Mouse (Mus musculus) fat pad, adult 2 months (tissue): Measurements from ENCODE around the gene Hvcn1.
"Not testable (repeated sequence)": the region's sequence is repeated elsewhere in the genome, so short reads cannot be mapped to it uniquely, and the experiment has no call there.

Experiments
- DNase-seq: peaks from one replicate; pipeline ENCODE4 v3.0.0-alpha.2; 2011; ENCODE audit warnings: low read depth, low spot score; ENCODE audit errors: extremely low read depth

Hvcn1 gene

DNA sequence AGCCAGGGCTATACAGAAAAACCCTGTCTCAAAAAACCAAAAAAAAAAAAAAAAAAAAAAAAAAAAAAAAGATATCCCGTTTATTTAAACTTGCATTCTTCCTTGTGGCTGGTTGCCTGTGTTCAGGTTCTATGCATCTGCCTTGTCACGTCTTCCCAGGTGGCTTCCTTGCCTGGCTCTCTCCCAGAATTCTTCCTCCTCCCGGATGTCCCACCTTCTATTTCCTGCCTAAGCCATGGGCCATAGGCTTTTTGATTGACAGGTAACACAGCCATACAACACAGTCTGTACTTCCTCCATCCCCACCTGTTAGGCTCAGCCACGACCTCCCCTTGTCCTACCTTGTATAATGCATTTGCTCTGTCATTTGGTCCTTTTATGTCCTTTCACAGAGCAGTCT lies at the start of gene Hvcn1:
TSS of gene Hvcn1 (plus strand) at position 330 of the 400 bp plus-strand sequence.
- no peak for DNase-seq

DNA sequence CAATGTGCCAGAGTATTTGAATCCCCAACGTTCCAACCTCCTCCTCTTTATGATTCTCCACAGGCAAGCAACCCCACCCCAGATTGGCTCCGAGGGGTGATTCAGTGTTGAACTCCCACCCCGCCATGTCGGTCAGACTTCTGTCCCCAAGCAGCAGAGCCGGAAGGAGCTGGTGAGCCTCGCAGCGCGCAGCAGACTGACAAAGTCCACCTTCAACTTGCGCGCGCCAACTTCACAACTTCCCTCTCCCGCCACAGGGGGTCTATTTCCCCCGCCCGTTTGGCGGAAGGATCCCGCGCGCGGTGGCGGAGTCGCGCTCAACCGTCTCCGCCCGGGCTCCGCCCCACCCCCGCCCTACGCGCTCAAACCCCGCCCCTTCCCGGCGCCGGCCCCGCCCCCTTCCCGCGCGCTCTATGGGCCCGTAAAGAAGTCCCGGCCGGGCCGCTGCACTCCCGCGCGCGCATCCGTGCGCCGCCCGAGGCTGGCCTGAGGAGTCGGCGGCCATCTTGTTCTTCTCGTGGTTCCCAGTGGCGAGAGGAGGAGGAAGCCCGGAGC lies 48.7 kb upstream of the Hvcn1 start, which contains the start of gene Ppp1cc:
TSS of gene Ppp1cc (plus strand) at position 452 of the 555 bp plus-strand sequence.
- no peak for DNase-seq

DNA sequence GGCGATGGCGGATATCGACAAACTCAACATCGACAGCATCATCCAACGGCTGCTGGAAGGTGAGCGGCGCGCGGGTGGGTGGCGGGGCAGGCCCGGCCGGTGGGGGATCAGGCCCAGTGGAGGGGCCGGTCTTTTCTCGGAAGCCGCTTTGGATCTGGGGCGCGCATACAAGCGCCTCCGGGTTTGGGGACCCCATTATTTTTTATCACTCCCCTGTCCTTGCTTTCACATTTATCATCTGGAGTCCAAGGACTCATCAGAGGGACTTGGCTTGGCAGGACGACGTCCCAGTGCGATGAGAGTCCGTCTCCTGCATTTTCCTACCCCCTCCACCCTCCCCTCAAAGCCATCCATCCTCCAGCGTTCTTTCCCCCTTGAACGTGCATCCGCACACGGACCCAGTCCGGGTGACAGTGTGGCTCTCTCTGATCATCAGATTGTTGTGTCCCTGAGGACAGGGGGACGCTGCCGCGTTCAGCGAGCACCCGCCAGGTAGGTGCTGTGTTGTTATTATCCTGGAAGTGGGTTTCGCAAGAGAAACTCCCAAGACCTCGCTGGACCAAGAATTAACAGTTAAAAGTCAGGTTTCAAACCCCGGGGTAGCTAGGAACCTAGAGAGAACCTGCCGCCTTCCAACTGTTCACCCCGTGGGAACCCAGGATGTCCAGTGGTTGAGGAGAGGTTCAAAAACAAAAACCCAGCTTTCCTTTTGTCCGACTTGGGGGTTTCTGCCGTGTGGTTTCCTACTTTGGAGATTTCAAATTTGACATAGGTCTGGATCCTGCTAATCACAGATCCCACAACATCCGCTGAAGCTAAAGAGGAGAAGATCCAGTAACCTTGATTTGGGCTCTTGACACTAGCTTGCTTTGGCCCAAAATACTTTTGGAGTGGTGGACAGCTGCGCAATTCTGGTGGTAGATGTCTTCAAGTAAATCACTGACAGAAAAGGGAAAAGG lies 47.8 kb upstream of the Hvcn1 start:
- DNase-seq, result no peak

DNA sequence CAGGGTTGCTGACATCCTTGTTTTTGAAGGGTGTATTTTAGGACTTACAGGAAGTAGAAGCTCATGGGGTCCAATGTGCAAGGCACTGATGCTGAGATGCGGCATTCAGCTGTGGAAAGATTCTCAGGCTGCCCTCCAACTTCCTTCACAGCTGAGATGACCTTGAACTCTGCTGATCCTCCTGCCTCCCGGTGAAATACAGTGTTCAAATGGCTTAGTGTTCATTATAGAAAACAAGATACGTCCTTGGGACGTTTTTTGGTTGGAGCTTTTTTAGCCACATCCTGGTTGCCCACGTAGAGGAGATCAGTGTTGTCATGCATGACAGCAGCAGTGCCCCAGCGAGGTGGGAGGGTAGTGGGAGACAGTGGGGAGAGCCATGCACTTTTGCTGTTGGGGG lies 43.4 kb upstream of the Hvcn1 start:
- DNase-seq, result no peak

DNA sequence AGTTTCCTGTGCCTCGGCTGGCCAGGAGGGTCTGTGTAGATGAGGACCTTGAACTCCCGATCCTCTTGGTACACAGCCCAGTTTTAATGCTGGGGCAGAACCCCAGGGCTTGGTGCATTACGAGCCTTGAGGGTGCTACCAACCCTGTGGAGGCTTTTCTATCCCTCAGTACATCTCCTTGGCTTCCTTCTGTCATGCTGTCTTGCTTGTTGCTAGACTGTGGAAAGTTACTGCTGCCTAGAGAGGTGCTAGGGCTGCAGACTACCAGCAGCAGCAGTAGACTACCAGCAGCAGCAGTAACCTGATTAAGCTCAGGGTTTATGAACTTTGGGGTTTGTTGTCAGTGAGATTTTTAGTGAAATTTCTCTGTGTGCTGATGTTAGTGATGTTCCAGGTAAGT lies 42.6 kb upstream of the Hvcn1 start:
- no peak for DNase-seq

DNA sequence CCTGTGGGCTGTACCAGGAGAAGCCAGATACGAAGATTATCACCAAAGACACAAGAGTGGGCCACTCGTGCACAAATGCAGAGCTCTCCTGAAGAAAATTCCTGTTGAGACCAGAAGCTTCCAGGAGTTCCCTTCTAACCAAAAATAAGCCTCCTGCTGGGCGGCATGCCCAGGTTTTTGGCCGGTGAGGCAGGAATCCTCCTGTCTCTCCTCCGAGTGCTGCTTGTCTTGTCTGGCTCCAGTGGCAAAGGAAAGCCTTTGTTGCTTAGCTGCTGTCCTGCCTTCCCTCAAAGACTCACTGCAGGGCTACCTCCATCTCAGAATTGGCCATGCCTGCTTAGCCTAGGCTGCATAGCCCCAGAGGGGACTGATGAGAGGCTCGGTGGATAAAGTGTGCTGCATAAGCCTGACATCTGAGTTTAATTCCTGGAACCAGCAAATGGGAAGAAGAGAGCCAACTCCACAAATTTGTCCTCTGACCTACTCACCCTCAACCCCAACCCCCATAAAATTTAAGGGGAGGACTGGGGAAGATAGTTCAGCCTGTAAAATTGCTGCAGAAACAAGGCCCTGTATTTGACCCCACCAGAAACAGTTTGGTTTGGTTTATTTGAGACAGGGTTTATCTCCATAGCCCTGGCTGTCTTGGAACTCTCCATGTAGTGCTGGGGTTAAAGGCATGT lies 41.2 kb upstream of the Hvcn1 start:
- DNase-seq, result no peak

DNA sequence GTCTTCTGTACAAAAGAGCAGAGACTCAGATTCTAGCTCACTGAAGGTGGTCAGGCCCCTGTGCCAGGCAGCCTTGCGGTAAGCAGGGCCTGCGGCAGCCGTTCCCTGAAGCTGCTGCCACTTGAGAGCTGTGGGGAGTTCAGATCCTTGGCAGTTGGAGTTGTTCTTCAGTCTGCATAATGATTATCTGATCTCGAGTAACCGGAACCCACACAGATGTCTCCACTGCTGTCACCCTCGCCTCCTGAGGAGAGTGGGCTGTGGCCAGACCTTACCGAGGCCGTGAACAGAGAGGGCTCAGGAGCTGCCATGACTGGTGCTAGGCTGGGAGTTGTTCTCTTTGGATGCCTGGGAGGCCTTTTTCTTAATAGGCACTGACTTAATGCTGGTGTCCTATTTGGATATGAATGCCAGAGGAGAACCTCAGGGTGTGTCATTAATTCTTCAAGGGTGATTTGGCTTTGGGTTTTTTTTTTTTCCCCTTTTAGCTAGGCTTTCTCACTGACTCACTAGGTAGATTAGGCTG lies 39.9 kb upstream of the Hvcn1 start:
- DNase-seq, result no peak

DNA sequence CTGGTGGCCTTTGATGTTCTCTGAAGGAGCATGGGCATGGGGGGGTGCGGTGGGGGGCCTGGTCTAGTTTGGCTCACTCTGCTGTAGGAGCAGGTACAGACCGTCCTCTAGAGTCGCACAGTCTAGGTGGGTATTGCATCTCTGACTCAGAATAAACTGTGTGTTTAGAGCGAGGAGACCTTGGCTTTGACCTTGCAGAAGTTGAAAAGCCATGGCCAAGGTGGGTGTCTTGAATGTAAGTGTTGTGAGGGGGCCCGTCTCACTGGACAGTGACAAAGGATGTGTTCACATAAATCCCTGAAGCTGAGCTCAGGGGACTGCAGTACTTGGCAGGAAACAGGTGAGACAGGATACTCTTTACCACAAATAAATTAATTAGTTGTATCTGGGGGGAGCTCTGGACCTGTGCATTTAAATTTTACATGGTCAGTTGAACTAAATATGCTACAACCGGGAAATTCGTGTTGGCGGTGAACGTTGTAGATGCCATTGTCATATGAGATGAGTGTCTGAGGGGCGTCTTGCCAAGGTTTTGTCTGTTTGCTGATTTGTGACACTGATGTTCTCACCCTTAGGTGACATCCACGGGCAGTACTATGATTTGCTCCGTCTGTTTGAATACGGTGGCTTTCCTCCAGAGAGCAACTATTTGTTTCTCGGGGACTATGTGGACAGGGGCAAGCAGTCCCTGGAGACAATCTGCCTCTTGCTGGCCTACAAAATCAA lies 38.1 kb upstream of the Hvcn1 start:
- no peak for DNase-seq

DNA sequence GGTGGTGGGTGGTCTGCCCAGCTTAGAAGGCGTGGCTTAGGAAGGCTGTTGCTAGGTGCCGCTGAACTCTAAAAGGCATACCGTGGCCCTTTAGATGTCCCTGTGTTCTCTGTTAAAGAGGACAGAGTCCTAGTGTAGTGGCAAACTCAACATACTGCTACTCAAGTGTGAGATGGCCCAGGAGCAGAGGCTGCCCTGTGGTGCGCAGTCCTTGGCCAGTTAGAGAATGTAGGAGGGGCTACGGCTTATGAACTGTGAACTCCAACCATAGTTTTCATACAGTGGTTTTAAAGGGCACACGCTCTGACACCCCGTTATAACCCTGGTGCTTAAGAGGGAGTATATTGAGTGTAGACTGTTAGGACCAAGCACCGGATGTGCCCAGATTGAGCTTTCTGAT lies 35.5 kb upstream of the Hvcn1 start:
- no peak for DNase-seq

DNA sequence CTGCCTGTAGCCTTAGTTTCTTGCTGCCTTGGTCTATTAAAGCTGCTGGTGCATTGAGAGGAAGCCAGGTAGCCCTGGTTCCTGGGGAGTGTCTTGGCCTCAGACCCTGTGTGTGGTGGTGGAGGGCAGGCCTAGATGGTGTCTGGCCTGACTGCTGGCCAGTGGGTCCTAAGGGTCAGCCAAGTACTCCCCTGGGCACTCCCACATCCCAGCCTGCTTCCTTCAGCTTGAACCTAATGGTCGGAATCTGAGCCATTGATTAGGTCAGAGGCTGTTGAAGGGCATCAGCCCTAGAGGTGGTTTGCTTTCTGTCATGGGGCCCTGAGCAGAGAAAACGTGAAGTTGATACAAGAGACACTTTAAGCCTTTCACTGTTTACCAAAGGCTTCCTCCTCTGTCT lies 31.2 kb upstream of the Hvcn1 start:
- no peak for DNase-seq

DNA sequence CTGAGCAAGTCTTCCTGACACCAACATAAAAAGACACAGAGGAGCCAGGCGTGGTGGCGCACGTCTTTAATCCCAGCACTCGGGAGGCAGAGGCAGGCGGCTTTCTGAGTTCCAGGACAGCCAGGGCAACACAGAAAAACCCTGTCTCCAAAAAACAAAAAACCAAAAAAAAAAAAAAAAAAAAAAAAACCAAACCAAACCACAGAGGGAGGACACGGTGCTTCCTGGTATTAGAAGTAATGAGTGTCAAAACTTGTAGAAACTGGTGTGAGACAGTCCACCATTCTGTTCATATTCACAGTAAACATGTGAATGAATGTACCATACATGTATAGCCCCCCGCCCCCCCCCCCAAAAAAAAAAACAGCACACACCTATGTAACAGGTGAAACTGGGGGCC lies 30.6 kb upstream of the Hvcn1 start:
- DNase-seq, result no peak

DNA sequence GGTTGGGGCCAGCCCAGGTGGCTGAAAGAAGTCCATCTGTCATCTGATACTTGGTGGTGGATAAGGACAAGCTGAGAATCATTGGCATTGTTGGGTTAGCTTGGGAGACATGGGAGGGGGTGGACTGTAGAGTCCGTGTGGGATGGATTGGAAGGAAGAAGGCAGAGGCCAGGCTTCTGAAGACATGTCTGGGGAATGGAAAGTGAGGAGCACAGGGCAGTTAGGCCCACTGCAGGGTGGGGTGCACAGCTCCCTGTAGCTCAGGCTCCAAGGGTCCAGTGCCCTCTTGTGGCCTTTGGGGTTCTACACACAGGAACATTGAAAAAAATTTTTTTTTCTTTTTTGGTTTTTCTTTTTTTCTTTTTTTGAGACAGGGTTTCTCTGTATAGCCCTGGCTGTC lies 30.2 kb upstream of the Hvcn1 start:
- no peak for DNase-seq

DNA sequence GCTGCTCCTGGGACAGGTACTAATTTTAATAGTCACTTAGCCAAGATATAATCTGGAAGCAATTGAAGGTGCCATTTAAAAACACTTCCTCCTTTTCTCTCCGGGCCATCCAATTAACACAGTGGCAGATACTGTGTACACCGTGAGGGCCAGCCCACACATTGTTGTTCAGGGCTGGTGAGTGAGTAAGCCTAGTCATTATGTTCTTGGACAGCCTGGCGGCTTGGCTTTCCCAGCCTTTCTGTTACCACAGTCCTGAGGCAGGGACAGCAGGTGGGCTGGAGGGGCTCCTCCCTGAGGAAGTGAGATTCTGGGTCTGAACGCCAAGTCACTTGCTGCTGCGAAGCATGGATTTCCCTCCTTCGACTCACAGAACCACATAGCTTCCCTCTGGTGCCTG lies 26.9 kb upstream of the Hvcn1 start:
- DNase-seq, result no peak

DNA sequence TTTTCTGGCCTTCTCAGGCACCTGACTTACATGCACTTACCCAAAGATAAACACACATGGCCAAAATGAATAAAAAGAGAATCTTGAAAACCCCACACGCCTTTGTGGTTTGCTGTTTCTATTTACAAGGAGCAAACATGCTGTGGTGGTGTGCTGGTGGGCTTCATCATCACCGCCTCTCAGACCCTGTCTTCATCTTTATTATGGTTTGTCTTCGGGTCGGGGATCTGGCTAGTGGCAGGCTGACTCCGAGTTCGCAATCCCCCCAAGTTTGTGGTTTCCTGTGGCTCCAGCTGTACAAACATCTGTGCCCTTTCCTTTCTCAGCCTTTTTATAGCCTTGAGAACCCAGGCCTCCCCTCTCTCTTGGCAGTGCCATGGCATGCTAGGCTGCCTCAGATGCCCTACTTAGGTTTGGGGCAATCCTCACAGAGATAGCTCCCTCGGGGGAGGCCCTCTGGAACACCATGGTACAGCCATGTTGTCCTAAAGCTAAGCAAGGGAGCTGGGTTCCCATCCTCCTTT lies 22.3 kb upstream of the Hvcn1 start:
- no peak for DNase-seq

DNA sequence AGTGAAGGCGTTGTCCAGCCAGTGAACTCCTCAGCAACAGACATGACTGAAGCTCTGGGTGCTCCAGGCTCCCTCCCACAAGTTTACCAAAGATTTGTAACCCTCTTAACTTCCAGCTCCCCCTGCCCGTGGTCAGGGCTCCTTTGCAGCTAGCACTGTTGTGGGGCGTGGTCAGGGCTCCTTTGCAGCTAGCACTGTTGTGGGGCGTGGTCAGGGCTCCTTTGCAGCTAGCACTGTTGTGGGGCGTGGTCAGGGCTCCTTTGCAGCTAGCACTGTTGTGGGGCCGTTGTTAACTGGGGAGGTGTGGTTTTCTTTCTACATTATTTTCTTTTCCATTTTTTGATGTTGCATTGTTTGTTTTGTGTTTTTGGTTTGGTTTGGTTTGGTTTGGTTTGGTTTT lies 21.7 kb upstream of the Hvcn1 start:
- DNase-seq, result not testable (repeated sequence)

DNA sequence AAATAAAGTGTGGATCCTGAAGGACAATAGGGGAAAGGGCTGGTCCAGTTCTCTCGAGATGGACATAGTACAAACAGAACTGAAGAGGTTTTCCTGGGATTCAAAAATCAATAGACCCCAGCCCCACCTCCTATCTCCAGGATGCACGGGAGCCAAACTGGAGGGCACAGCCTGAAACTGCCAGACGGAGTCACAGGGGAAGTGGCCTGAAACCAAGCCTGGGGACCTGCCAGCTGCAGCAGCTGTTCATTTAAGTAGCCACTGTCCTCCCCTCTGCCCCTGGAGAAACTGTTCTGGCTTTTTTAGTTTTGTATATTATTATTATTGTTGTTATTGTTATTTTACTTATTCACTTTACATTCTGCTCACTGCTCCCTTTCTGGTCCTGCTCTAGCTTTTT lies 17.5 kb upstream of the Hvcn1 start:
- DNase-seq, result no peak

DNA sequence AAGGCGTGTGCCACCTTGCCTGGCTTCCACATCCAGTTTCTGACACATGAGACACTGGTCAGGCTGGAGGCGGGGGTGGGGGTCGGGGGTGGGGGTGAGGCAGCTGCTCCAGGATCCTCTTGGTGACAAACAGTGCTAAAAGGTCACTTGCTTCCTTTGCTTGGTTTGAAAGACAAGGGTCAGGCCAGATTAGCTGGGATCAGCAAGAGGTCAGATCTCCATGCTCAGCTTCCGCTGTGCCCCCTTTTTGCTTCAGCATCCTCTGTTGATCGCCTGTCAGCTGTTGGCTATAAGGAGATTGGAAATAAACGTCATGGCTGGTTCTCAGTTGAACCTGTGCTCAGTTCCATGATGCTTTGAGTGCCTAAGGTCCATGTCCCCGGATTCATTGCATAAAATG lies 16.1 kb upstream of the Hvcn1 start:
- DNase-seq, result no peak

DNA sequence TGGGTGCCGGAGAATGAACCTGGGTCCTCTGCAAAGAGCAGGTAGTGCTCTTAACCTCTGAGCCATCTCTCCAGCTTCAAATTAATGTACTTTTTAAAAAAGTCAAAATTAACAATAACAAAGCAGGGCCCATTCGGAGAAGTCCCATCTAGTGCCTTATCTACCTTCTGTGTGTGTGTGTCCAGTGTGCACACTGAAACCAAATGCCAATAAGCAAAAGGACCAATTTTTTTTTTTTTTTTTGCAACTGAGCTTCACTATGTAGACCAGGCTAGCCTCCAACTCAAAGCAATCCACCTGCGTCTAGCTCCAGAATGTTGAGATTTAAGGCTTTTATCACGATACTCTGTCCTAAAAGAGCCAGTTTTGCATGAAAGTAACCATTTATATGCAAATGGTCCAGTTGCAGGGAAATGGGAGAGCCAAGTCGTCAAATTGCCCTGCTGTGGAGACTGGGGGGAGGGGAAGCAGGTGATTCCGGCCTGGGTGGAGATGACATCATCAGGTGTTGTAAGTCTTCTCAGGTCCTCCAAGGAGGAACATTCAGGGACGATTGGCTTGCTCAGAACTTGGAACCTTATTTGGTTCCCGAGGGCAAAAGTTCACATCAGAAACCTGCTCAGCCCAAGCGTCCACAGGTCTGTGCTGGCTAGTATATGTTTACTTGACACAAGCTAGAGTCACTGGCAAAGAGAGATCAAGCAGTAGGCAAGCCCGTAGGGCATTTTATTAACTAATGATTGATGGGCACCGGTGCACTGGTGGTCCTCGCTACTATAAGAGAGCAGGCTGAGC lies 15.1 kb upstream of the Hvcn1 start:
- no peak for DNase-seq

DNA sequence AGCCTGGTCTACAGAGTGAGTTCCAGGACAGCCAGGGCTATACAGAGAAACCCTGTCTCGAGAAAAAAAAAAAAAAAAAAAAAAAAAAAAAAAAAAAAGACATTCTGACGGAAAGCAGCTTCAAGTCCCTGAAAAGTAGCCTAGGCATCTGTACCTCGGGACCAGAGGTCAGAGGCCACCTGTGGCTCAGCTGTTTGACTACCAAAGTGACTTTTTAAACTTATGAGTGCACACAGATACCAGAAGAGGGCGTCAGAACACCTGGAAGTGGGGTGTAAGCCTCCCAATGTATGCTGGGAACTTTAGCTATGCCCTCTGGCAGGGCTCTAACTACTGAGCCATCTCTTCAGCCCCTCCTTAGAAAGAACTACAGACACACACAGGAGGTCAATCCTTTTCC lies 14.3 kb upstream of the Hvcn1 start:
- no peak for DNase-seq

DNA sequence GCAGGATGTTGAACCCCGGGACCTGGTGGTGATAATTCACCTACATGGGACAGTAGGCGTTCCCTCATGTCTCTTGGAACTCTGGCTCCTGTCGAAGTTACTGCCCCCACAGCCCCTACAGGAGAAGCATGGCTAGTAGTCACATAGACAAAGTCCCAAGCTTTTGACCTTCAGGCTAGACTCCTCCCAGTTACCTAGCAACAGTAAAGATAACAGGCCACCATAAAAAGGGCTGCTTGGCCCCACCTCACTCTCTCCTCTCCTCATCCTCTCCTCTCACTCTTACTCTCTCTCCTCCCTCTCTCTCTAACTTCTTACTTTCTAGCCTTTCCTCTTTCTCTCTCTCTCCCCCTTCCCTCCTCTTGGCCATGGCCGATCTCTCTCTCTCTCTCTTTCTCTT lies 5.7 kb upstream of the Hvcn1 start:
- DNase-seq, result no peak
